Mouse (Mus musculus): Measurements from ENCODE around the gene Gm12166.

DNA sequence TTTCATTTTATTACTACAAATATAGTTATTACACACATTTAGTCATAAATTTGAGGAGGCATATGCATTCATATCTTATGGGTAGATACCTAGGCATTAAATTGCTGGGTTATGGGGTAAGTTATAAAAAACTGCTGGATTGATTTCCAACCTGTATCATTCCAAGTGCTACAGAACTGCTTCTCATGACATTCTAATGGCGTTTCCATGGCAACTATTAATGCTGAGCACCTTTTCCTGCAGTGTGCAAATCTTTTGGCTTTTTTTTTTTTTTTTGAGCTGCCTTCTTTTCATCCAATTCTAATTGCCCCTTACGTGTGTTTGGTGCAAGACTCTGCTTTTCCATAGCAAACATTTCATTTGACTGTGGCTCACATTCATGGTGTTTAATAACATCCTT is 22.1 kb downstream of the Gm12166 start:
- TF ChIP-seq CEBPB (IDR thresholded peaks at IDR 0.05; ENCODE audit: insufficient read depth, poor library complexity, severe bottlenecking) = no peak
- no peak for TF ChIP-seq POLR2A (IDR thresholded peaks at IDR 0.05; ENCODE audit: insufficient read length, low read depth)
- TF ChIP-seq USF1 (IDR thresholded peaks at IDR 0.05; ENCODE audit: low read depth) = no peak
- no peak for TF ChIP-seq MAX (IDR thresholded peaks at IDR 0.05; ENCODE audit: low read depth)
- no peak for TF ChIP-seq TCF12 (IDR thresholded peaks at IDR 0.05; ENCODE audit: insufficient read depth, poor library complexity, severe bottlenecking)
- no peak for TF ChIP-seq POLR2AphosphoS2 (IDR thresholded peaks at IDR 0.05; ENCODE audit: insufficient read length, low read depth)
- no peak for TF ChIP-seq SRF (IDR thresholded peaks at IDR 0.05; ENCODE audit: control insufficient read depth, insufficient read length, low read depth)
- TF ChIP-seq E2F4 (IDR thresholded peaks at IDR 0.05; ENCODE audit: insufficient read depth) = no peak
- TF ChIP-seq MYOG (IDR thresholded peaks at IDR 0.05; ENCODE audit: control insufficient read depth in 1 of 3, insufficient read depth in 1 of 3, insufficient read length in 2 of 3, low read depth in 2 of 3) = no peak
